Mouse (Mus musculus) frontal cortex, postnatal 25 days (tissue): ENCODE results near the gene Itpr2.

Experiments used
- DNase-seq, 2 experiments: peaks; one replicate each; pipeline ENCODE4 v3.0.0; 2022; ENCODE audit warnings: low spot score in 2 of 2

The Itpr2 gene

DNA sequence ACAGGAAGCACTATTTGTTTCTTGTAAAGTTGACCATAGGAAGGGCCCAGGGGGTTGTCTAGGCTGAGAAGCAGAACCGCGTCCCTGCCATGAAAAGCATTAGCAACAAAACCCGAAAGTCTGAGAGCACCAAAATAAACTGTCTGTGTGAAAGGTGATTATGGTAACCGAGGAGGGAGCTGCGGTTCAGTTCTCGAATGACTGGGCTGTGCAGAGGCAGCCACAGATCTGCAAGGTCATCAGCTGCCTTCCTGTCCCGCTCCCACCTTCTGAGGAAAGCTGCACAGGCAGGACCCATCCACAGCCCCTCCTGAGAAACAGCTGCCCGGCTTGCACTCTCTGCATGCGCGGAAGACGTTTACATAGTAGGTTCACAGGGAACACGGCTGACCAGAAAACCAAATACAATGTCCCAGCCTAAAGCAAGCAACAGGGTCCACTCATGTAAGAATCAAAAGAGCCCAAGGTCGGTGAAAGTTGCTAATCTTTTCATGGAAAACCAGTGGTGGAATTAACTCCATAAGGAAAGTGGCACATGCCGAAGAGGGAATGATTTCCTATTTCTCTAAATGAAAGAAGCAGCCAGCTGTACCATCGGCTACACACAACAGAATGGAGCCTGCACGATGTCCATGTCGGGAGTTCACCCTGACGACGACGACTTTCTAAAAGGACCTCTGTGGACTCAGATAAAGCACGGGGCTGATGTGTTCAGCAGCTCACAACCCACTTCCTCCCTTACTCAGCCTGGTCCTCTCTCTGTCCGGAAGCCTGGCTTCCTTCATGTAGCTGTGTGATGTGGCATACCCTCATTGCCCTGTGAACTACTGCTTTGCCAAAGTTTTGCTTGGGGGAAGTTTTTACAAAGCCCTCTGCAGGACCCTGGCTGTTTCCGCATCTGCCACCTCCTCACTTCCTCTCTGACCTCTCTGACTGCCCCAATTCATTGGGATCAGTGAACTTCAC is 280.4 kb downstream of the Itpr2 start:
- DNase-seq, result no peak

DNA sequence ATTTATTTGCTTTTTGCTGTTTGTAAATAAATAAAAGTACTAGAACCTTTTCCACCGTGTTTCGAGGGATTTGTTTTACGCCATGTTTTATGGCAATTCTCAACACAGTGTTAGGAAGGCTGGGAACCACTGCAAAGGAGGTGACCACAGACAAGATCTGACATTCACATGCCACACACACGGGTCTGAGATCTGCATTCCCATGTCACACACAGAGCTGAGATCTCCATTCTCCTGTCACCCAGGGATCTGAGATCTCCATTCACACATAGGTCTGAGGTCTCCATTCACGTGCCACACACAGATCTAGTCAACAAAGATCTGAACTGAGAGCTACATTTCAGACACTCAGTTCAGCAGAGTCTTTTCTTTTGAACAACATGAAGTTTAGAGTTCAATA is 282.0 kb downstream of the Itpr2 start:
- no peak for DNase-seq

DNA sequence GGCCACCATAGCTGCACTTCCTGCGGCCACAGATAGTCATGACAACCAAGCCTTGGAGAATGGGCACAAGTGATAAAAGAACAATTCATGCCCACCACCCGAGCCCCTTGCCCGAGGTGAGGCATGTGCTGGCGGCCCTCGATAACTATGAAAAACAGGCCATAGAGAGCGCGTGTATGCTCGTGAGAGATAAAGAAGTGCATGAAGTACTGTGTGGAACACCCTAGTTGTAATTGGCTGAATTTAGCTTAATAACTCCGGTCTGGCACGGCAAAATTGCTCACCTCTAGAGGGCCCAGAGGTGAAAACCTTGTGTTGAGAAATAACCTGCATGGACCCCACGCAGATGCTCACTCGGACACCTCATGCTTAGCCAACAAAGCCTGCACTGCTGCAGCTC is 282.5 kb downstream of the Itpr2 start:
- no peak for DNase-seq

DNA sequence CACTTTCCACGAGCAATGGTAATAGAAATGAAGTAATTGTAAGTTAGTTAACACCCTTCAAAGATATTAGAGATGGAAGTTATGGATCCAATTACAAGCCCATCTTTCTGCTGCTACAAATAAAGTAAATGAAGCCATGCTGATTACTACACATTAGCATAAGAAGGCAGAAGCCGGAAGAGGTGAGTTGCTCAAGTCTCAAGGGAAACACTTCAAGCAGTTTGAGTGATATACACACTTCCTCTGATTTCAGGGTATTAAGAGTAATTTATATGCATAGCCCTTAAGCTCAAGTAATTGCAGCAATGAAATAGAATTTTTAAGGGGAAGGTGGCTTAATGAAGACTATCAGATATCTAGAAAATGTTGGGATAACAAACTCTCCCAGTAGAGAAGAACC is 286.7 kb downstream of the Itpr2 start:
- DNase-seq, result no peak

DNA sequence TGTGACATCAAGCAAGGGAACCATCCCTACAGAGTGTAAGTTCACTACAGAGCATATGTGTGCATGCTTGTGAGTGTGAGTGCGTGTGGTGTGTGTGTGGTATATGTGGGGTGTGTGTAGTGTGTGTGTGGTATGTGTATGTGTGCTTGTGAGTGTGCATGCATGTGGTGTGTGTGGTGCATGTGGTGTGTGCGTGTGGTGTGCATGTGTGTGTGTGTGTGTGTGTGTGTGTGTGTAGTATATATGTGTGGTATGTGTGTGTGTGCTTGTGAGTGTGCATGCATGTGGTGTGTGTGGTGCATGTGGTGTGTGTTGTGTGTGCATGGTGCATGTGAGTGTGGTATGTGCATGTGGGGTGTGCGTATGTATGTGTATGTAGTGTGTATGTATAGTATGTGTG is 289.7 kb downstream of the Itpr2 start:
- DNase-seq, result no peak

DNA sequence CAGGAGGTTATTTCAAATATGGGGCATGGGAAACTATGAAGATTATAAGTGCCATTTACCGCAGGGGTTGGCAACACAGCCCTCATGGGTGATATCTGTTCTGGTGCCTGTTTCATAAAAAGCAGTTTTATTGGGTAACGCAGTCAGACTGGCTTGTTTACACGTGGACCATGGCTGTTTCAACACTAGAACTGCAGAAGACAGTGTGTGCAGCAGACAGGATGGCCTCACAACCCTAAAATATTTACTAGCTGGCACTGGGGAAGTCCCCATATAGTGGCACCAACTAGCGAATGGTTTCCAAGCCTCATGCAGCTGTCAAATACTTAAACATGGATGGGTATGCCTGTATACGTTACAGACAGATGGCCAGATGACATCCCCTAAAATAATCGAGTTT is 290.8 kb downstream of the Itpr2 start:
- DNase-seq, result no peak

DNA sequence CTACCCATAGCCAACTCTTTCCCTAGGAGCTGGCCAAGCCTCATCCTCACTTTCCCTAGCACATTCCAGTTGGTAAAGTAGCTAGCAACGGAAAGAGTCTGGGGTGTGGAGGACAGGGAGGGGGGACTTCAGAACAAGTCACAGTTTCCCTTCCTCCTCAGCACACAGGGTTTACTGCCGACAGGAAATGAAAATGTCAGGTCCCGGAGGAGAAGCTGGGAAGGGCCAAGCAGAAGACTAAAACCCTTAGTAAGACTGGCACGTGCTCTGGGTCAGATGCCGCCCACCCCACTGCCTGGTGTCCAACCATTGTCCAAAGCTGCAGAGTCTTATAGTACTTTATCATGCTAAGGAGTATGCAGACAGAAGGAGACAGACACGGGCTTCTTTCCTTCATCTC is 293.0 kb downstream of the Itpr2 start:
- DNase-seq, result no peak

DNA sequence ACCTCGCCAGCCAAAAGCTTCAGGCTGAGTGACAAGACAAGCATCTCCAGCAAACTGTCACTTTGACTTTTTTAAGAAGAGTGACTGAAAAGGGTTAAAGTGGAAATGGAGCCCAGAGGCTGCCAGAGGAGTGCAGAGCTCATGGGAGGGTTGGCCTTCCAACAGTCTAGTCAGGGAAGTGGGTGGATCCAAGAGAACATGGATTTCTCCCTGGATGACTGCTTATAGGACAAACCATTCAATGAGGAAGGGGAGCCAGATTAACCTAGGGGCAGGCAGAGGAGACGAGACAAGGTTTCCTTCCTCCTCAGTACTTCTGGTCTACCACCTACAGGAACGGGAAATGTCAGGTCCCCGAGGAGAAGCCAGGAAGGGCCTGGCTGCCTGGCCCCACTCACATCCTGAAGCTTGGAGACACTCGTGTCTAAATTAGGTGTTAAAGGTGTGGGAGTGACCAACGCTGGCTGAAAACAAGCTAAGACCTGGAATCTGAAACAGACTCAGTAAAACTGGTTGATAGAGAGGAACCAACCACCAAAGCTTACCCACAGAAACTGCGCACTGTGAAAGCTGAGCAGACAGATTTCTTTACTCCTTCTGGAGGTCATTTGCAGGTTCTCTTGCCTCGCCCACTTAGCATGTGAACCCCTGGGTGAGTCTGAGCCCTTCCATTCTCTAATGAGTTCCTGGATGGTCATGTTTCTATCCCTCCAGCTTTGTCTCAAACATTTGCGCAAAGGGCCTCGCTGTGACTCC is 294.6 kb downstream of the Itpr2 start:
- DNase-seq, result no peak

DNA sequence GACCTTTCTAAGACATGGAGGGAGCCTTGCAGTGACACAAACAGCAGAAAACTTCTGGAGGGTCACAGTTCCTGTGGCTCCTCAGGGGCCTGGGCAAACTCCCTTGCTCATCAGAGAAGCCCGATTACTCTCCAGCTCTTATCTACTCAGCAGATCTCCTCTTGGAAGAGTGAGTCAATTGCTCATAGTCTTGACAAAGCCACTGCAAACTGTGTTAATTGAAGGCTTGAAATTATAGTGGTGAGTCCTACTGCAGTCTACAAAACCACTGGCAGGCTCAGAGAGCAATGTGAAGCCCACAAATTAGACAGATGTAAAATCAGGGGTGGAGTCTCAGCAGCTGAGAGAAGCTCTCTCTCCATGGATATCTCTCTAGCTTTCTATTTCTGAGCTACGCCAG is 296.9 kb downstream of the Itpr2 start:
- no peak for DNase-seq

DNA sequence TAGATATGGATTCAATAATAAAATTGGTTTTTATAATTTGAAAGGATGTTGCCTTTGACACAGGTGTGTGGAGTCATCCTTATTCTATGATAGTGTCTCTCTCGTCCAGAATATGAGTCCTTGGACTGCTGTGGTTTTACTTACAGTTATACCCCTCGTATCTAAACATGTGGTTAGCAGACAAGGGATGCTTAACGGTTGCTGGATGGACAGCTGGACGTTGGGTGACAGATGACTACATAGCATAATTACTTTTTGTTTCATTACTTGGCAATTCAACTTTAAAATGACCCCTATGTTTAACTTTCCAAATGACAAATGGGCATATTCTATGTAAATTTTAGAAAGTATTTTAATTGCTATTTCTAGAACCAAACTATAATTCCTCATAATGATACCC is 297.6 kb downstream of the Itpr2 start:
- DNase-seq, result no peak

DNA sequence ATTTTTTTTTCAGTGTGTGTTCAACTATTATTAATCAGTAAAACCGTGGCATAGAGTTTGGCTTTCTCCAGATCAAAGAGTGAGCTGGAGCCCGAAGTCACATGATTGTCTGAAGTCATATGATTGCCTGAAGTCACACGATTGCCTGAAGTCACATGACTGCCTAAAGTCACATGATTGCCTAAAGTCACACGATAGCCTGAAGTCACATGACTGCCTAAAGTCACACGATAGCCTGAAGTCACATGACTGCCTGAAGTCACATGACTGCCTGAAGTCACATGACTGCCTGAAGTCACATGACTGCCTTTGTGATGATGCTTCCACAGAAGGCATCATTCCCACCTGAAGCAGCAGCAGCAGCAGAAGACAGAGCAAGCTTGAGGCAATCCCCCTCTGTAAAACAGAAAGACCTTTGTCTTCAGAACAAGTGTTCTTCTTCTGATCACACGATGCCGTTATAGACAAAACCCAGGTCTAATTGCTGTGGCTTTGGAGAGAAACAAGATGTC is 304.1 kb downstream of the Itpr2 start:
- no peak for DNase-seq

DNA sequence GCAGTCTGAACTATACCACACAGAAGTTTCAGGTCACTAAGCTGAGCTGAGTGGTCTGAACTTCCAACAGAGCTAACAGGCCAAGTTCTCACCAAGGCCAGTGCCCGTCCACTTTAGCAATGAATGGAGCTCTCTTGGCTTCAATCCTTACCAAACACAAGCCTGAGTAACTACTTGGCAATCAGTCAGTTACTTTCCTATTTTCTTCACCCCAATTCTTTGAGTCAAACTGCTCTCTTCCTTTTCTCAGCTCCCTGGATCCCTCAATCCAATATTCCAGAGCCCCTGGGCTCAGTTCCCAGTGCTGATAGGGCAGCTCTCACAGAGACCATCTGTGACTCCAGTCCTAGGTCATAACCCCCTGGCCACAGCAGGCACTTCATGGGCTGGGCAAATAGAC is 305.3 kb downstream of the Itpr2 start:
- DNase-seq, result no peak

DNA sequence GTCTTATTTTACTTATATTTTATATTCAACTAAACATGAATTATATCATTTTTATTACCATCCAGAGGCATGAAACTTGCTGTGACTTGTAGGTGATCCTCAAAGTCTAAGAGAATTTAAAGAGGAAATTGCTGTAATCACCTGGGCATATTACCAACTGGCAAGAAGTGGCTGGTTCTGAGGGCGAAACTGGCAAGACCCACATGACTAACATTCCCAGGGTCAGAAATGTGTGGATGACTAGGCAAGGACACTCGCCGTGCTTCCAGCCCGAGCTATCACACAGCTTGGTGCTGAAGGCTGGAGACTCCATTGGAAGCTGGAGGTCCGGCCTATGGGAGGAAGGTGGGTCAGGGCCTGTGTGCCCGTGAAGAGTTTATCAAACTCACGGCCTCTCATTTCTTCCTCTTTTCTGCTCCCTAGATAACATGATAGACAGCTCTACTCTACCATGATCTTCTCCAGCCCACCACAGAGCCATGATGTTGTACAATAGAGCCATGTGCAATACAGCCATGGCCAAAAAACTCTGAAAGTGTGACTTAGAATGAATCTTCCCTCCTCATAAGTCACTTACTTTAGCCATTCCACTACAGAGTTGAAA is 306.1 kb downstream of the Itpr2 start:
- DNase-seq, result no peak

DNA sequence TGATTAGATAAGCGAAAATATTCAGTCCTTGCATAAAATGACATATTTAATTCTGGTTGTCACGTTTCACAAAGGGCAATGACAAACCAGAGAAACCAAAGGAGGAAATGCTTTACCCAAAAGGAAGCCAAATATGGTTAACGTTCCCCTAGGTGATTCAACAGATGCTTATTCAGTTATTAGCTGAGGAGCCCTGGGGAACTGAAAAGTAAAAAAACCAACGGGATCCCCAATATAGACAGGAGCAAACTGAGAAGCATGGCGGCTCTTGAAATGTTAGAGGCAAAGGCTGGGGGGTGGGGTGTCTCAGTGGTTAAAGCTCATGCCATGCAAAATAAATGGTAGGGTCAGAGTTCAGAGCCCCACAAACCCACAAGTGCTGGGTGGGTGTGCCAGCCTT is 310.1 kb downstream of the Itpr2 start:
- no peak for DNase-seq

DNA sequence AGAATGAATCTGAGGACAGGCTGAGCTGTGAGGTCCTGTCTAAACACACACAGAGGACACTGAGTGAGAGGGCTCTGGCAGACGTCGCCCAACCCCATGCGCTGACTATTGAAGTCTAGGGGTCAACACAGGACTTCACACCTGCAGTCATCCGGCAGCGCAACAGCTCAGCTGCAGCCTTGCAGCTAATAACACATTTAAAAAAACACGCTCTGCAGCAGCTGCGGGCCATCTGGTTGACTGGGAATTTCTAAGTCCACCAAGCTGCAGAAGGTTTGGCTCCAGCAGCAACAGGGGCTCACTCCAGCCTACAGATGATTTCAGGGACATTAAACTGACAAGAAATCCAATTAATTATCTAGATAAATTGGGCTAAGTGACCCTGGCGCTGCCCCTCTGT is 312.0 kb downstream of the Itpr2 start:
- no peak for DNase-seq

DNA sequence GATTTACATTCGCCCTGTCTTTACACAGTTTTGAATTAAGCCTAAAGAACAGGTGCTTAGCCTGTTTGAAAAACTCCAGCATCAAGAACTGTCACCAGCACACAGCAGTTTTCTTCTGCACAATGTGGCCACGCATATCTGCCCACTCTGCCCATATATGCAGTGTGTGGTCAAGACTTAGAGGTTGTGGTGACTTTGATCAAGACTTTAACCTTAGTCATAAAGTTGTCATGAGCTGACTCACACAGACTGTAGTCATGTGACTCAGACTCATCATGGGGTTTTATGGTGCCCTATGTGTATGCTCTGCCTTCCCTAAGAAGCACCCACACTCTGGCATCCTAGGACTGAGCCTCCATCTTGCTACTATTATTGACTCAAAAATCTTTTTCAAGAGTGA is 316.5 kb downstream of the Itpr2 start:
- no peak for DNase-seq

DNA sequence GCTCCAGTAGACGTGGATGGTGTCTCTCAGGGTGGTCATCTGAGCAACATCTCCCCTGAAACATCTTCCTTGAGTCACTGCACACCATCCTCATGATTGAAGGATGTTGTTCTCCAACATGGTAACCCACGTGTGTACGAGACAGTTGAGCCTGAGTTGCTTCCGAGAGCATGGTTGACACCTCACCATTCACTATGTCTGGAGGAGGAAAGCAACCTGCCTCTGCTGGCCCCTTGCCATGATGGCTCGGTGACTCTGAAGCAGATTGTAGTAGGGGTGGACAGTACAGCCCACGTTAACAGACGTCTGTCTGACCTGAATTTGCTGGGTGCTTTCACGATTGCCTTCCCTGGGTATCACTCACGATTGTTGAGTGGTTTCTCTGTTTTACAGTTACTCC is 317.3 kb downstream of the Itpr2 start:
- no peak for DNase-seq

DNA sequence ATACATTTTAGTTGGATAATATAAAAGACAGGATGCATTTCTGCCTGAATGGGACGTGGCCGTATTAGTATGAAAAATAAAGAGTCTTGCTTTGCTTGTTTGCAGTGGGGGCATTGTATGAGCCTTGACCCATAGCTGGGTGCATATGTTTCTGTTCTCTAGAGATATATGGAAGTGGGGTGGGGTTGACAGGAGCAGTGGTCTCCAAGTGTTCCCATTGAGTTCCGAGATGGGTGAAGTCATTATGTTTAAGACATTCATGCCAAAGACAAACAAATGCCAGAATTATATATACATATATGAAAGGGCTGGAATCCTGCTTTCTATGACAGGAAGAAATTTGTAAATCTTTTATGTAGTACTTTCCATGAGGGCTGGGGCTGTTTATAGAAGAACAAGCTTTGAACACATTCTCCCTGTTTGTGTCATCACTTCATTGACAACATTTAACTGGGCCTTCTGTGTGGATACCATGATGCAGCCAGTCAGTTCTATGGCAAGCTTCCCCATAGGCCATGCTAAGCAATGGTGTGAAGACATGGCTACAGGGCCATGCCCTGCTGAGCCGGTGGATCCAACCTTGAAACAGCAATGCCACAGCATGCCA is 327.3 kb downstream of the Itpr2 start:
- no peak for DNase-seq

DNA sequence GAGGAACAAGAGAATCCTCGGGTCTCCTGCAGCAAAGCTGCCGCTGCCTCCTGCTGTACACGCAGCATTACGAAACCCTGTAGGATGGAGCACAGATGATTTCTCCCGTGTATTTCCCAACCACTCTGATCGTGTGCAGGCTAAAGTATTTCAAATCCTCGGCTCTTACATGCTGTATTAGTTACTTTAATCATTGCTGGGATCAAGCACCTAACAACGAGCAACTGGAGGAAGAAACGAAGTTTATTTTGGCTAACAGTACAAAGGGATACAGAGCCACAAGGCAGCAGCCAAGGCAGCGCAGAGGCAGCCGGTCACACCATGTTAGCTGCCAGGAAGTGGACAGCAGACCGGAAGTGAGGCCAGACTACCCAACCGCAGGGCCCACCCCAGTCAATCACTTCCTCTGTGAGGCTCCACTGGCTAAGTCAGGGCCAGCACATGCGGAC is 331.4 kb downstream of the Itpr2 start:
- DNase-seq, result no peak

DNA sequence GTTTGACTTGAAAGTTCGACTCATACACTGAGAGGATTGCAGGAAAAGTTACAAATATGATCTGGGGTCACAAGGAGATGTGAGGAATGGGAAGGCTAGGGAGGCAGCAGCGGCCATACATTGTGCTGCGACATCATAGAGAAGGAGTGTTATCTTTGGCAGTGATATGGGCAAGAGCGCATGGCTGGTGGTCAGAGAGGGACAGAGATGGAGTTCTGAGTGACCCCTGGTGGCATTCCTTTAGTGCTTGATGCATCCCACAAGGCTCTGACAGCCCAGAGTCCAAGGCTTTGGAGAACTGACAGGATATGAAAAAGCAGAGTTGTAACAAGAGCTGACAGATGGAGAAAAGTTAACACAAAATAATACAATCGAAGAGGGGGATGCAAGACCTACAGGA is 334.8 kb downstream of the Itpr2 start:
- DNase-seq, result no peak

DNA sequence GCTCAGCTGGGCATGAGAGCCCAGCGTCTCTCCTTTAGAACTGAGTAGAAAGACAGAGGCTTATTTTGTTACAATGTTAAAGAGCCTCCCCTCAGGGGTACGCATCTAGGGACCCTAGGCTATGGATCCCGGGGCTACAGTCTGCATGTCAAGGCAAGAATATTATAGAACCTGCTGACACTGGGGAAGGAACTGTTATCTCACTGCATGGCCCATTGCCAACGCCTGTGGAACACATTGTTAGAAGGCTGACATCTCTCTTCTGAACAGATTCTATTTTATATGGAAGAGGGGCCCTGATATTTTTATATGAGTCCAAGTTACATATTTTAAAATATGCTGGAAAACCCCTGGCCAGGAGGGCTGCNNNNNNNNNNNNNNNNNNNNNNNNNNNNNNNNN is 342.4 kb downstream of the Itpr2 start:
- no peak for DNase-seq

DNA sequence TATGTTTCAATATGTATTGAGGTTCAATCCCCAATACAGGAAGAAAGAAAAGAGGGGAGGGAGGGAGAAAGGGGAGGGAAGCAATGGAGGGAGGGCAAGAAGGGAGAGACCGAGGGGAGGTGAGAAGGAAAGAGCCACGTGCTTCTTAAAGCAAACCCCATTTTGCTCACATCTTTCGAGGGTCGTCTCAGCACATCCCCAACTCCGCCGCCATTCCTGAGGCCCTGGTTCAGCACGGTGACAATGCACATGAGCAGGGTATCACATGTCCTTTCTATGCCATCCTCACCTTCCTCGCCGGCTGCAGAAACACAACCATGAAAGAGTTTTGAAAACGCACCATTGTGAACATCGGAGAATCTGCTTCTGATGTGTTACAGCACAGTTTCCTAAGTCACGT is 343.3 kb downstream of the Itpr2 start:
- no peak for DNase-seq
